Mouse (Mus musculus) midbrain, postnatal 0 days (tissue): Measurements from ENCODE around the gene Apoa1. TPM values are rescaled to one million over a fixed set of nuclear protein-coding genes. Genes with fewer than 3 reads are reported as not detected.
A peak's percentile ranks its signal among the peaks of the same experiment; 100 is the strongest.

Experiments
- ATAC-seq: fragments of 200-750 bp; cut with Nextera tagmentation; 2 replicates; pipeline ENCODE4 v1.8.0; 2017; ENCODE audit warnings: moderate number of reproducible peaks, mild to moderate bottlenecking, moderate TSS enrichment, moderate library complexity; ENCODE audit not compliant: low FRiP score
- DNase-seq: peaks from one replicate; pipeline ENCODE4 v3.0.0-alpha.2; 2015; ENCODE audit warnings: low spot score
- H3K27ac ChIP-seq: fragments of 300-500 bp; sonication (generic); 2 replicates; pipeline ENCODE4 v1.5.1; 2014; ENCODE audit warnings: low read depth, mild to moderate bottlenecking, low read length, mixed read lengths
- H3K27me3 ChIP-seq: fragments of 300-500 bp; sonication (generic); 2 replicates; pipeline ENCODE4 v1.6.1; 2014; ENCODE audit warnings: low read length, control low read depth, mixed read lengths; ENCODE audit not compliant: insufficient read depth
- H3K36me3 ChIP-seq: fragments of 300-500 bp; sonication (generic); 2 replicates; pipeline ENCODE4 v1.6.1; 2014; ENCODE audit warnings: low read length, control low read depth, mixed read lengths; ENCODE audit not compliant: insufficient read depth
- H3K4me1 ChIP-seq: fragments of 300-500 bp; sonication (generic); 2 replicates; pipeline ENCODE4 v1.6.1; 2014; ENCODE audit warnings: mild to moderate bottlenecking, control low read depth, antibody characterized with exemption, low read length, mixed read lengths; ENCODE audit not compliant: insufficient read depth
- H3K4me2 ChIP-seq: fragments of 300-500 bp; sonication (generic); 2 replicates; pipeline ENCODE4 v1.6.1; 2014; ENCODE audit warnings: low read depth, mild to moderate bottlenecking, low read length, mixed read lengths; ENCODE audit not compliant: poor library complexity, severe bottlenecking
- H3K4me3 ChIP-seq: fragments of 300-500 bp; sonication (generic); 2 replicates; pipeline ENCODE4 v1.5.1; 2014; ENCODE audit warnings: low read depth, mild to moderate bottlenecking, low read length, moderate library complexity
- H3K9ac ChIP-seq: fragments of 300-500 bp; sonication (generic); replicated peaks from 2 replicates; pipeline ENCODE4 v1.6.1; 2014; ENCODE audit warnings: mild to moderate bottlenecking, low read length, moderate library complexity, mixed read lengths; ENCODE audit not compliant: poor library complexity, severe bottlenecking
- H3K9me3 ChIP-seq: fragments of 300-500 bp; sonication (generic); 2 replicates; pipeline ENCODE4 v1.6.1; 2016; ENCODE audit warnings: low read length, control low read depth
- CTCF ChIP-seq: IDR thresholded peaks from 2 replicates; pipeline ENCODE4 v1.5.1; 2016; ENCODE audit warnings: antibody characterized with exemption, mild to moderate bottlenecking
- WGBS: fragments of 180-500 bp; shearing (Covaris S2); extraction: QIAGEN DNeasy Blood & Tissue Kit; methylation state at CpG from one replicate; pipeline ENCODE4 v1.1.7; 2014; 5-methylcytosine and 5-hydroxymethylcytosine counted together
- polyA plus RNA-seq: library from polyadenylated mRNA; unstranded; fragments of >200 nt; fragmentation: Nextera tagmentation; extraction: Ambion mirVana; gene quantifications from 2 replicates; pipeline ENCODE4 v1.2.1, GENCODE M21; 2015
- total RNA-seq: library from RNA; depleted of rRNA; stranded (reverse); fragments of >200 nt; gene quantifications from 2 replicates; pipeline ENCODE4 v1.2.3, GENCODE M21; 2014; rRNA removed

Gene Apoa1
- total and polyA plus RNA-seq, 2 experiments from 2014 or later: 1.4 to 6.2 TPM

- Histone ChIP-seq H3K9ac (no peak overlapping the region), H3K36me3 (peaks cover 9% of the 10 kb centered on the region), H3K4me1 (no peaks in the 10 kb centered on the region), H3K4me2 (no peak overlapping the region), H3K4me3 (no peak overlapping the region), H3K27ac (no peak overlapping the region), H3K9me3 (no peaks in the 10 kb centered on the region), H3K27me3 (peaks cover 18% of the 10 kb centered on the region; the same call in 1 of the 2 replicates)
- ATAC-seq (no peak), DNase-seq (no peak)
- 93% methylated on average over 4 of the region's 4 CpGs for WGBS
- TF ChIP-seq CTCF: no peak
These were observed 42.4 kb downstream of the Apoa1 start for GRCm38 (mm10) chr9:46270782-46271181.

- H3K4me1 ChIP-seq: no peaks in the 10 kb centered on the region
- no peak overlapping the region for H3K4me3 ChIP-seq
- H3K9ac ChIP-seq: no peak overlapping the region
- H3K36me3 ChIP-seq: peaks cover 20% of the 10 kb centered on the region
- no peak overlapping the region for H3K4me2 ChIP-seq
- no peak overlapping the region for H3K27ac ChIP-seq
- 86% methylated on average over 9 of the region's 9 CpGs for WGBS
- DNase-seq (no peak), ATAC-seq (no peak)
- H3K9me3 ChIP-seq: no peaks in the 10 kb centered on the region
- no peak for TF ChIP-seq CTCF
- H3K27me3 ChIP-seq: peaks cover 18% of the 10 kb centered on the region; the same call in 1 of the 2 replicates
These were observed 43.7 kb downstream of the Apoa1 start for GRCm38 (mm10) chr9:46272070-46272469.

- TF ChIP-seq CTCF: peak; percentile 65
- peaks cover 27% of the 10 kb centered on the region for H3K36me3 ChIP-seq
- H3K27ac ChIP-seq: peak within 1 kb of the TSS; percentile 68; the same call in 1 of the 2 replicates
- peak within 1 kb of the TSS; percentile 62 for H3K9ac ChIP-seq
- 6% methylated on average over 45 of the region's 45 CpGs for WGBS
- no peaks in the 10 kb centered on the region for H3K4me1 ChIP-seq
- peak within 1 kb of the TSS; percentile 76 for H3K4me3 ChIP-seq
- peaks cover 18% of the 10 kb centered on the region; the same call in 1 of the 2 replicates for H3K27me3 ChIP-seq
- H3K4me2 ChIP-seq: peak within 1 kb of the TSS; percentile 95
- DNase-seq: peak; percentile 95
- H3K9me3 ChIP-seq: no peaks in the 10 kb centered on the region
- peak; percentile 91 for ATAC-seq
These were observed 44.5 kb downstream of the Apoa1 start, which contains the start of gene Zpr1 for GRCm38 (mm10) chr9:46272677-46273454. TSS of gene Zpr1 (plus strand) at chr9:46273064.

- no peak for DNase-seq
- ATAC-seq: no peak
- no peak for TF ChIP-seq CTCF
- Histone ChIP-seq H3K9ac (no peak overlapping the region), H3K9me3 (no peaks in the 10 kb centered on the region), H3K4me3 (no peak overlapping the region), H3K36me3 (peaks cover 38% of the 10 kb centered on the region), H3K27ac (no peak overlapping the region), H3K27me3 (0 out of 2 replicates have a peak, but pooled peaks cover 14% of the 10 kb centered on the region), H3K4me2 (no peak overlapping the region), H3K4me1 (no peaks in the 10 kb centered on the region)
- WGBS: 91% methylated on average over 9 of the region's 9 CpGs
These were observed 46.1 kb downstream of the Apoa1 start for GRCm38 (mm10) chr9:46274494-46274893.

Other genes starting within 250 kb of the Apoa1 start
- gene Pafah1b2, start 215.9 kb upstream of the Apoa1 start, total RNA-seq: 237 and 357 TPM in 2 replicates
- gene Pafah1b2, start 215.9 kb upstream of the Apoa1 start, polyA plus RNA-seq: 241 and 249 TPM in 2 replicates
- 36.4 and 38.4 TPM in 2 replicates for gene Sik3, start 215.8 kb upstream of the Apoa1 start, total RNA-seq
- 11.2 and 12.5 TPM in 2 replicates for gene Sik3, start 215.8 kb upstream of the Apoa1 start, polyA plus RNA-seq
- not detected in 2 replicates for gene Apoc3, start 7.1 kb downstream of the Apoa1 start, total RNA-seq
- gene Apoc3, start 7.1 kb downstream of the Apoa1 start, polyA plus RNA-seq: not detected in 2 replicates
- not detected in 2 replicates for gene Apoa4, start 12.1 kb downstream of the Apoa1 start, total RNA-seq
- gene Apoa4, start 12.1 kb downstream of the Apoa1 start, polyA plus RNA-seq: not detected in 2 replicates
- gene Apoa5, start 40.1 kb downstream of the Apoa1 start, total RNA-seq: not detected in 2 replicates
- not detected in 2 replicates for gene Apoa5, start 40.1 kb downstream of the Apoa1 start, polyA plus RNA-seq
- gene Zpr1, start 44.5 kb downstream of the Apoa1 start, total RNA-seq: 33.7 and 46.1 TPM in 2 replicates
- 46.3 and 46.8 TPM in 2 replicates for gene Zpr1, start 44.5 kb downstream of the Apoa1 start, polyA plus RNA-seq
- gene Bud13, start 54.4 kb downstream of the Apoa1 start, total RNA-seq: 15.0 and 15.7 TPM in 2 replicates
- gene Bud13, start 54.4 kb downstream of the Apoa1 start, polyA plus RNA-seq: 11.8 and 12.3 TPM in 2 replicates
- not detected in 2 replicates for gene 4931429L15Rik, start 91.4 kb downstream of the Apoa1 start, total RNA-seq
- not detected in 2 replicates for gene 4931429L15Rik, start 91.4 kb downstream of the Apoa1 start, polyA plus RNA-seq